ENCODE assay signal across 8 mouse cellular contexts in genomic region chr6:39347880-39348814, GRCm38 (mm10). TPM values are rescaled to one million over a fixed set of nuclear protein-coding genes. Genes with fewer than 3 reads are reported as not detected.
DNase-seq lines count a peak whose midpoint lies in the region; ATAC-seq and TF ChIP-seq lines count a peak whose summit lies in the region.

No protein-coding gene starts in this region.

- ATAC-seq in lung, postnatal 0 days: peak; percentile 27; the same call in 1 of the 2 replicates
- no peak for ATAC-seq in embryonic facial prominence, embryonic 11.5 days (replicated peaks; ENCODE audit: insufficient number of reproducible peaks, low FRiP score, low TSS enrichment, low read depth)
- peak; percentile 42; the same call in 1 of the 2 replicates for ATAC-seq in limb, embryonic 11.5 days (ENCODE audit: insufficient number of reproducible peaks, low FRiP score, low TSS enrichment, low read depth)

- no peaks in the 10 kb centered on the region for H3K4me1 ChIP-seq in lung, postnatal 0 days (ENCODE audit: insufficient read depth, low read depth, low read length)
- H3K4me1 ChIP-seq in embryonic facial prominence, embryonic 11.5 days (ENCODE audit: control insufficient read depth, insufficient read depth, low read length): no peaks in the 10 kb centered on the region
- peaks cover 12% of the 10 kb centered on the region; the same call in 1 of the 2 replicates for H3K4me1 ChIP-seq in limb, embryonic 11.5 days (ENCODE audit: control insufficient read depth, insufficient read depth, low read length)

- H3K9ac ChIP-seq in lung, postnatal 0 days (replicated peaks; ENCODE audit: low read depth): no peak overlapping the region
- H3K9ac ChIP-seq in embryonic facial prominence, embryonic 11.5 days (replicated peaks; ENCODE audit: low read length): no peak overlapping the region
- H3K9ac ChIP-seq in limb, embryonic 11.5 days (ENCODE audit: low read length): no peak overlapping the region

- TF ChIP-seq EP300 in lung, postnatal 0 days (IDR thresholded peaks at IDR 0.05): no peak

- TF ChIP-seq CTCF in lung, postnatal 0 days (IDR thresholded peaks at IDR 0.05): peak; percentile 51

- peaks cover 23% of the 10 kb centered on the region; the same call in 1 of the 2 replicates for H3K36me3 ChIP-seq in lung, postnatal 0 days (ENCODE audit: insufficient read depth, low read length)
- H3K36me3 ChIP-seq in embryonic facial prominence, embryonic 11.5 days (replicated peaks; ENCODE audit: control insufficient read depth, insufficient read depth, low read depth, low read length): no peaks in the 10 kb centered on the region; the same call in 1 of the 2 replicates
- peaks cover 2% of the 10 kb centered on the region; the same call in 1 of the 2 replicates for H3K36me3 ChIP-seq in limb, embryonic 11.5 days (ENCODE audit: control insufficient read depth, insufficient read depth, low read length)

- DNase-seq in lung, postnatal 0 days (ENCODE audit: low spot score): peak; percentile 46
- no peak for DNase-seq in lung, postnatal 25 days (ENCODE audit: low spot score)
- DNase-seq in embryonic facial prominence, embryonic 11.5 days (ENCODE audit: low spot score): peak; percentile 8
- DNase-seq in limb, embryonic 11.5 days (ENCODE audit: low spot score): peak; percentile 36
- peak; percentile 43 for DNase-seq in thymus, postnatal 4 days
- no peak for DNase-seq in left cerebral cortex, postnatal 14 days (ENCODE audit: low spot score in 2 of 2)
- no peak for DNase-seq in cerebellum, postnatal 25 days
- no peak for DNase-seq in kidney, postnatal 25 days

- intact Hi-C loops in left cerebral cortex, postnatal 14 days (cut with DNase I): no loop called here

- 46% methylated on average over 4 of the region's 4 CpGs for WGBS in lung, postnatal 0 days
- 24% methylated on average over 4 of the region's 4 CpGs for WGBS in embryonic facial prominence, embryonic 11.5 days
- 18% methylated on average over 4 of the region's 4 CpGs for WGBS in limb, embryonic 11.5 days

- H3K9me3 ChIP-seq in lung, postnatal 0 days (ENCODE audit: low read length): no peaks in the 10 kb centered on the region
- H3K9me3 ChIP-seq in embryonic facial prominence, embryonic 11.5 days (replicated peaks; ENCODE audit: control insufficient read depth, low read length): no peaks in the 10 kb centered on the region
- H3K9me3 ChIP-seq in limb, embryonic 11.5 days (ENCODE audit: control insufficient read depth, low read length): no peaks in the 10 kb centered on the region

- H3K27me3 ChIP-seq in lung, postnatal 0 days (replicated peaks; ENCODE audit: insufficient read depth, low read length): no peaks in the 10 kb centered on the region
- H3K27me3 ChIP-seq in embryonic facial prominence, embryonic 11.5 days (ENCODE audit: control insufficient read depth, insufficient read depth, low read length): no peaks in the 10 kb centered on the region
- no peaks in the 10 kb centered on the region for H3K27me3 ChIP-seq in limb, embryonic 11.5 days (ENCODE audit: control insufficient read depth, insufficient read depth, low read length)

- no peak overlapping the region for H3K4me3 ChIP-seq in lung, postnatal 0 days (ENCODE audit: low read depth, low read length)
- no peak overlapping the region for H3K4me3 ChIP-seq in embryonic facial prominence, embryonic 11.5 days (ENCODE audit: low read depth, low read length)
- H3K4me3 ChIP-seq in limb, embryonic 11.5 days (ENCODE audit: low read depth, low read length): no peak overlapping the region

- H3K4me2 ChIP-seq in lung, postnatal 0 days (replicated peaks; ENCODE audit: low read depth, low read length): no peak overlapping the region
- H3K4me2 ChIP-seq in embryonic facial prominence, embryonic 11.5 days (ENCODE audit: low read depth, low read length): no peak overlapping the region
- H3K4me2 ChIP-seq in limb, embryonic 11.5 days (ENCODE audit: low read depth, severe bottlenecking): no peak overlapping the region

- H3K27ac ChIP-seq in lung, postnatal 0 days (ENCODE audit: low read length): peak overlapping the region; percentile 59; the same call in 1 of the 2 replicates
- no peak overlapping the region for H3K27ac ChIP-seq in embryonic facial prominence, embryonic 11.5 days (replicated peaks; ENCODE audit: low read depth, low read length)
- peak overlapping the region; percentile 79 for H3K27ac ChIP-seq in limb, embryonic 11.5 days (replicated peaks; ENCODE audit: low read depth, low read length)

RNA-seq across cellular contexts. Expression of gene Slc37a3, which starts 29.3 kb away (rescaled TPM):
- 24.4 and 27.9 TPM in 2 replicates for polyA plus RNA-seq in lung, postnatal 0 days (2015; fragmentation: Nextera tagmentation; extraction: Ambion mirVana)
- 44.2 and 47.7 TPM in 2 replicates for polyA plus RNA-seq in embryonic facial prominence, embryonic 11.5 days (2014; fragmentation: Nextera tagmentation; extraction: Ambion mirVana)
- polyA plus RNA-seq in limb, embryonic 11.5 days (2014; fragmentation: Nextera tagmentation; extraction: Ambion mirVana): 50.7 and 50.8 TPM in 2 replicates
- 10 to 100 TPM; 64.9 to 80.9 TPM for total RNA-seq in left cerebral cortex, postnatal 14 days (2021)

RNA-seq across cellular contexts. Expression of gene Rab19, which starts 32.8 kb away (rescaled TPM):
- polyA plus RNA-seq in lung, postnatal 0 days (2015; fragmentation: Nextera tagmentation; extraction: Ambion mirVana): 5.8 and 6.9 TPM in 2 replicates
- 0.78 and 1.1 TPM in 2 replicates for polyA plus RNA-seq in embryonic facial prominence, embryonic 11.5 days (2014; fragmentation: Nextera tagmentation; extraction: Ambion mirVana)
- 0.45 and 0.67 TPM in 2 replicates for polyA plus RNA-seq in limb, embryonic 11.5 days (2014; fragmentation: Nextera tagmentation; extraction: Ambion mirVana)
- not detected for total RNA-seq in left cerebral cortex, postnatal 14 days (2021)

Comparison
In these comparisons a context has a peak if more than half of its experiments do, and no peak if none do; other contexts are left out.
1. DNase-seq: peak in lung, postnatal 0 days (single experiment), embryonic facial prominence, embryonic 11.5 days (single experiment), limb, embryonic 11.5 days (single experiment) and thymus, postnatal 4 days (single experiment); none in lung, postnatal 25 days (single experiment), left cerebral cortex, postnatal 14 days (0 of 2), cerebellum, postnatal 25 days (0 of 2) and kidney, postnatal 25 days (0 of 2).